Mouse (Mus musculus) small intestine, adult 2 months (tissue): ENCODE measurements at regions not wholly inside any gene's neighbourhood (a gene's known extent, or its start where the extent isn't known, plus 50 kb on each side); places are given as distances from the start of the nearest gene placed in this dataset.

ENCODE experiments used
- CTCF ChIP-seq: fragments of 200-500 bp; IDR thresholded peaks from 2 replicates; pipeline ENCODE4 v1.5.1; 2012; ENCODE audit warnings: low read depth, mild to moderate bottlenecking, control low read depth, inconsistent platforms, low read length, moderate library complexity, mixed read lengths; ENCODE audit not compliant: insufficient replicate concordance, insufficient read length; ENCODE audit errors: extremely low read depth
- POLR2A ChIP-seq: fragments of 200-500 bp; IDR thresholded peaks from 2 replicates; pipeline ENCODE4 v1.6.1; 2012; ENCODE audit warnings: low read depth, mild to moderate bottlenecking, control low read depth, inconsistent platforms, low read length, moderate library complexity

GRCm38 (mm10) chr13:99063431-99063830, 79.1 kb upstream of the 1700024P04Rik start:
- TF ChIP-seq CTCF (no peak), POLR2A (no peak)
